Mouse (Mus musculus): ENCODE results near the gene Peli1. TPM values are rescaled to one million over a fixed set of nuclear protein-coding genes. Genes with fewer than 3 reads are reported as not detected.
"Not testable (repeated sequence)": the region's sequence is repeated elsewhere in the genome, so short reads cannot be mapped to it uniquely, and the experiment has no call there.

Peli1 gene
- polyA plus RNA-seq, 1 experiment = 3.5 TPM

DNA sequence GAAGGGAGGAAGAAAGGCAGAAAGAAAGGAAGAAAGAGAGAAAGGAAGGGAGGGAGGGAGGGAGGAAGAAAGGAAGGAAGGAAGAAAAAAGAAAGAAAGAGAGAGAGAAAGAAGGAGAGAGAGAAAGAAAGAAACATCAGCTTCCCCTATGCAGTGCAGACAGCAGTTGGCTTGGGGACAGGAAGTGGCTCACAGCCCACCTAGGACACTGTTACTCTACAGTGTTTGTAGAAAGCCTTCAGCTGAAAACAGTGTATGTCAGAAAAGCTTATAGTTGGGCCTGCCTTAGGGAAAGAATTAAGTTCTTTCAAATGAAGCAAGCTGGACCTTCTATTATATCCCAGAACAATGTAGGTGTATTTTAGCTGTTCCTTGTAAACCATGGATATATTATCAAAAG, 85.4 kb downstream of the Peli1 start:
- H3ac ChIP-seq (ENCODE audit: control insufficient read depth, insufficient read length, low read depth) = no peak overlapping the region
- no peak for TF ChIP-seq MYOG (IDR thresholded peaks at IDR 0.05; ENCODE audit: control insufficient read depth, extremely low read depth, insufficient read length)
- TF ChIP-seq MYOD1 (IDR thresholded peaks at IDR 0.05; ENCODE audit: control insufficient read depth, insufficient read length, low read depth) = no peak
- no peaks in the 10 kb centered on the region for H3K79me3 ChIP-seq (ENCODE audit: low read depth)
- no peaks in the 10 kb centered on the region for H3K79me2 ChIP-seq (ENCODE audit: control insufficient read depth, insufficient read depth)
- H3K36me3 ChIP-seq (ENCODE audit: control insufficient read depth, insufficient read depth) = no peaks in the 10 kb centered on the region
- H3K27me3 ChIP-seq (ENCODE audit: control insufficient read depth, insufficient read depth, insufficient read length) = no peaks in the 10 kb centered on the region
- H3K4me3 ChIP-seq (ENCODE audit: insufficient read depth, poor library complexity, severe bottlenecking) = no peak overlapping the region

DNA sequence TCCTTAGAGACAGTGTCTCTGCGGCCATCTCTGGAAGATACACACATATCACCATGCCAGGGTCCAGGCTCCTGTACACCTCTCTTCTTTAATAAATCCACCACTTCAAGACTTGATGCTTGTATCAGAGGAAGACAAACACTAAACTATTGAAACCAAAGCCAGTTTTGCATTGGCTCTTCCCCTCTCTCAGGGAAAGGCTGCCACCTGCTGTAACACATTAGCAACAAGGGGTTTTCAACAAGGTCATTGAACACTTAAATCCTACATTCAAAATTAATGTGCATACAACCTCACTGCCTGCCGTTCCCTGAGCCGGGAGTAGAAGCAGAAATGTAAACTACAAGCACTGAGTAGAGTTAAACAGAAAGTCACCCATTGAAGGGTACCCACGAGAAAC, 87.3 kb downstream of the Peli1 start:
- no peaks in the 10 kb centered on the region for H3K79me3 ChIP-seq (ENCODE audit: low read depth)
- H3K4me3 ChIP-seq (ENCODE audit: insufficient read depth, poor library complexity, severe bottlenecking) = no peak overlapping the region
- H3K36me3 ChIP-seq (ENCODE audit: control insufficient read depth, insufficient read depth) = no peaks in the 10 kb centered on the region
- H3K27me3 ChIP-seq (ENCODE audit: control insufficient read depth, insufficient read depth, insufficient read length) = no peaks in the 10 kb centered on the region
- TF ChIP-seq CTCF (IDR thresholded peaks at IDR 0.05; ENCODE audit: control insufficient read depth, insufficient read depth, insufficient read length) (no peak), MYOG (IDR thresholded peaks at IDR 0.05; ENCODE audit: control insufficient read depth, extremely low read depth, insufficient read length) (no peak), FOSL1 (IDR thresholded peaks at IDR 0.05; ENCODE audit: insufficient read depth, low read length, poor library complexity, severe bottlenecking) (no peak), MYOD1 (IDR thresholded peaks at IDR 0.05; ENCODE audit: control insufficient read depth, insufficient read length, low read depth) (no peak), USF1 (IDR thresholded peaks at IDR 0.05; ENCODE audit: low read depth) (no peak), MAX (IDR thresholded peaks at IDR 0.05) (no peak), CEBPB (IDR thresholded peaks at IDR 0.05; ENCODE audit: low read depth) (no peak)
- no peaks in the 10 kb centered on the region for H3K79me2 ChIP-seq (ENCODE audit: control insufficient read depth, insufficient read depth)
- no peak overlapping the region for H3ac ChIP-seq (ENCODE audit: control insufficient read depth, insufficient read length, low read depth)

DNA sequence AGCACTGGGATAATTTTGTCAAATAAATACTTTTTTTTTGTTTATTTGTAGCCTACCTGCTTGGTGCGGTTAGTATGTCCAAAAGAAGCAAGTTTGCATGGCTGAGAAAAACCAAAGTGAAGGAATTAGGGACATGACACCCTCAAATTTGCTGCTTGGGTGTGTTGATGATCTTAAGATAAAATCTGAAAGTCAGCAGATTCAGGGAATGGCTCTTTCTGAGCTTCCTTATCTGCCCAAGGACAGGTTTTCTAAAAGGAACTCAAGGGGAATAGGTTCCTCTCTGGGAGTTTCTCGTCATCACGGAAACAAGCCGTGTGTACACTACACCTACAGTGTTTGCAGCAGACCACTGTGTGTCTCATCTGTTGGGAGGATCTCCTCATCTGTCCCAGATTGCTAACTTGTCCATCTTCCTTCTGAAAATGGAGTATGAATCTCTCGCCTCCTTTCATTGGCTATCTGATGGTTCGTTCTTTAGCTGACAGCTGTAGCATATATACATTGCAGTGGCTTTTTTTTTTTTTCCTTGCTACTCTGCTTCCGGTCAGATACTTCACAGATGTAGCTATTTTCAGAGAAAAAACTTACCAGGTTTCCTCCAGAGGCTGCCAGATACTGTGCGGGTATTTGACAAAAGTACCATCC, 88.0 kb downstream of the Peli1 start:
- Histone ChIP-seq H3K4me3 (ENCODE audit: insufficient read depth, poor library complexity, severe bottlenecking) (no peak overlapping the region), H3K27me3 (ENCODE audit: control insufficient read depth, insufficient read depth, insufficient read length) (no peaks in the 10 kb centered on the region), H3K79me3 (ENCODE audit: low read depth) (no peaks in the 10 kb centered on the region), H3K36me3 (ENCODE audit: control insufficient read depth, insufficient read depth) (no peaks in the 10 kb centered on the region), H3ac (ENCODE audit: control insufficient read depth, insufficient read length, low read depth) (no peak overlapping the region), H3K79me2 (ENCODE audit: control insufficient read depth, insufficient read depth) (no peaks in the 10 kb centered on the region)
- no peak for TF ChIP-seq MAX (IDR thresholded peaks at IDR 0.05)
- TF ChIP-seq USF1 (IDR thresholded peaks at IDR 0.05; ENCODE audit: low read depth) = no peak
- TF ChIP-seq MYOG (IDR thresholded peaks at IDR 0.05; ENCODE audit: control insufficient read depth, extremely low read depth, insufficient read length) = no peak
- TF ChIP-seq CEBPB (IDR thresholded peaks at IDR 0.05; ENCODE audit: low read depth) = no peak
- no peak for TF ChIP-seq CTCF (IDR thresholded peaks at IDR 0.05; ENCODE audit: control insufficient read depth, insufficient read depth, insufficient read length)
- no peak for TF ChIP-seq FOSL1 (IDR thresholded peaks at IDR 0.05; ENCODE audit: insufficient read depth, low read length, poor library complexity, severe bottlenecking)
- TF ChIP-seq MYOD1 (IDR thresholded peaks at IDR 0.05; ENCODE audit: control insufficient read depth, insufficient read length, low read depth) = no peak

DNA sequence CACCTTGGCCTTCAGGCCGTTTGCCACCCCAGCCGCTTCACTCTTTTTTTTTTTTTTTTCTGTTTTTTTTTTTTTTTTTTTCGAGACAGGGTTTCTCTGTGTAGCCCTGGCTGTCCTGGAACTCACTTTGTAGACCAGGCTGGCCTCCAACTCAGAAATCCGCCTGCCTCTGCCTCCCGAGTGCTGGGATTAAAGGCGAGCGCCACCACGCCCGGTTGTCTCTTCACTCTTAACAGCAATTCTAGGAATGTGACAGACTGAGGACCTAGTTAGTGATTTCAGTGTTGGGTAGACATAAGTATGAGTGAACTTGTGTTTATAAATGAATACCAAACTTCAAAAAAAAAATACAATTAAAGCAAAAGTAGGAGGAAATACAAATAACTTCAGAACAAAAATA, 88.8 kb downstream of the Peli1 start:
- H3ac ChIP-seq (ENCODE audit: control insufficient read depth, insufficient read length, low read depth); H3K36me3 ChIP-seq (ENCODE audit: control insufficient read depth, insufficient read depth); H3K27me3 ChIP-seq (ENCODE audit: control insufficient read depth, insufficient read depth, insufficient read length); H3K4me3 ChIP-seq (ENCODE audit: insufficient read depth, poor library complexity, severe bottlenecking); H3K79me2 ChIP-seq (ENCODE audit: control insufficient read depth, insufficient read depth); H3K79me3 ChIP-seq (ENCODE audit: low read depth): not testable (repeated sequence)

- no peaks in the 10 kb centered on the region for H3K36me3 ChIP-seq (ENCODE audit: control insufficient read depth, insufficient read depth)
- H3K27me3 ChIP-seq (ENCODE audit: control insufficient read depth, insufficient read depth, insufficient read length) = no peaks in the 10 kb centered on the region
- TF ChIP-seq FOSL1 (IDR thresholded peaks at IDR 0.05; ENCODE audit: insufficient read depth, low read length, poor library complexity, severe bottlenecking) (no peak), CEBPB (IDR thresholded peaks at IDR 0.05; ENCODE audit: low read depth) (no peak), MYOG (IDR thresholded peaks at IDR 0.05; ENCODE audit: control insufficient read depth, extremely low read depth, insufficient read length) (no peak), USF1 (IDR thresholded peaks at IDR 0.05; ENCODE audit: low read depth) (no peak), MAX (IDR thresholded peaks at IDR 0.05) (no peak), MYOD1 (IDR thresholded peaks at IDR 0.05; ENCODE audit: control insufficient read depth, insufficient read length, low read depth) (no peak)
- H3ac ChIP-seq (ENCODE audit: control insufficient read depth, insufficient read length, low read depth) = no peak overlapping the region
- H3K79me2 ChIP-seq (ENCODE audit: control insufficient read depth, insufficient read depth) = no peaks in the 10 kb centered on the region
- H3K4me3 ChIP-seq (ENCODE audit: insufficient read depth, poor library complexity, severe bottlenecking) = no peak overlapping the region
- H3K79me3 ChIP-seq (ENCODE audit: low read depth) = no peaks in the 10 kb centered on the region
These were observed 89.6 kb downstream of the Peli1 start for GRCm38 (mm10) chr11:21180650-21181049.

GRCm38 (mm10) chr11:21181616-21182015, 90.5 kb downstream of the Peli1 start:
- H3K79me2 ChIP-seq (ENCODE audit: control insufficient read depth, insufficient read depth) = no peaks in the 10 kb centered on the region
- TF ChIP-seq MYOD1 (IDR thresholded peaks at IDR 0.05; ENCODE audit: control insufficient read depth, insufficient read length, low read depth) (no peak), FOSL1 (IDR thresholded peaks at IDR 0.05; ENCODE audit: insufficient read depth, low read length, poor library complexity, severe bottlenecking) (no peak), MYOG (IDR thresholded peaks at IDR 0.05; ENCODE audit: control insufficient read depth, extremely low read depth, insufficient read length) (no peak), MAX (IDR thresholded peaks at IDR 0.05) (no peak), CTCF (IDR thresholded peaks at IDR 0.05; ENCODE audit: control insufficient read depth, insufficient read depth, insufficient read length) (no peak), USF1 (IDR thresholded peaks at IDR 0.05; ENCODE audit: low read depth) (no peak), CEBPB (IDR thresholded peaks at IDR 0.05; ENCODE audit: low read depth) (no peak)
- no peak overlapping the region for H3K4me3 ChIP-seq (ENCODE audit: insufficient read depth, poor library complexity, severe bottlenecking)
- no peaks in the 10 kb centered on the region for H3K36me3 ChIP-seq (ENCODE audit: control insufficient read depth, insufficient read depth)
- no peak overlapping the region for H3ac ChIP-seq (ENCODE audit: control insufficient read depth, insufficient read length, low read depth)
- no peaks in the 10 kb centered on the region for H3K79me3 ChIP-seq (ENCODE audit: low read depth)
- H3K27me3 ChIP-seq (ENCODE audit: control insufficient read depth, insufficient read depth, insufficient read length) = no peaks in the 10 kb centered on the region

Data from C2C12 (cell line).